32 mouse cellular contexts compared by ENCODE assay signal in the genomic region with DNA sequence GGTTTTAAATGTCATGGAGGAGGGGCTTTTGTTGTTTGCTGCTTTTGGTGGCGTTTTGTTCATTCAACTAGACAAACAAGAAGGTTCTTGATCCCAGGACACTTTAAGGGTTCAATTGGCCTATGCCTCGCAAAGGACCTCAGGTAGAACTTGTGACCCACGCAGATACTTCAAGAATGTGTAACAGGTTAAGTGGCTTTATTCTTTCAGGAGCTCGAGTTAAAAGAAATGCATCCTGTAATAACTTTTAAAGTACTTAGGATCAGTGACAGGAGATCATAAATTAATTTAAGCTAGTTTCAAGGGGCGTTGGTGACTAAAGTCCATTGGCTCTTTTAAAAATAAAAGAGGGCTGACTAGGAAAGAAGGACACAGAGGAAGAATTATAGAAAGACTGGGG. TPM values are rescaled to one million over a fixed set of nuclear protein-coding genes. Genes with fewer than 3 reads are reported as not detected.
"Had no signal": no experiment of that assay in that cellular context is flagged by ENCODE, and none has a peak within 500 bp of the region (broad histone marks: within the 10 kb centered on the region; RNA-seq: fewer than 3 reads in every experiment).

No protein-coding gene starts in this region.

- H3K27me3 ChIP-seq: embryonic facial prominence, embryonic 12.5 days; embryonic facial prominence, embryonic 13.5 days; embryonic facial prominence, embryonic 15.5 days; forebrain, embryonic 12.5 days; forebrain, embryonic 13.5 days; forebrain, embryonic 15.5 days had no signal

- H3K4me1 ChIP-seq: embryonic facial prominence, embryonic 10.5 days; embryonic facial prominence, embryonic 12.5 days; embryonic facial prominence, embryonic 13.5 days; embryonic facial prominence, embryonic 15.5 days; forebrain, embryonic 10.5 days; forebrain, embryonic 12.5 days; forebrain, embryonic 13.5 days; forebrain, embryonic 15.5 days had no signal

- H3K9ac ChIP-seq: embryonic facial prominence, embryonic 12.5 days; embryonic facial prominence, embryonic 13.5 days; embryonic facial prominence, embryonic 15.5 days; forebrain, embryonic 12.5 days; forebrain, embryonic 13.5 days; forebrain, embryonic 15.5 days; forebrain, postnatal 0 days had no signal

- H3K9me3 ChIP-seq: embryonic facial prominence, embryonic 10.5 days; embryonic facial prominence, embryonic 12.5 days; embryonic facial prominence, embryonic 13.5 days; embryonic facial prominence, embryonic 15.5 days; forebrain, embryonic 10.5 days; forebrain, embryonic 12.5 days; forebrain, embryonic 13.5 days; forebrain, embryonic 15.5 days had no signal

- H3K36me3 ChIP-seq: embryonic facial prominence, embryonic 10.5 days; embryonic facial prominence, embryonic 12.5 days; embryonic facial prominence, embryonic 13.5 days; embryonic facial prominence, embryonic 15.5 days; forebrain, embryonic 10.5 days; forebrain, embryonic 12.5 days; forebrain, embryonic 15.5 days had no signal

- H3K27ac ChIP-seq: embryonic facial prominence, embryonic 10.5 days; embryonic facial prominence, embryonic 12.5 days; embryonic facial prominence, embryonic 13.5 days; embryonic facial prominence, embryonic 15.5 days; forebrain, embryonic 10.5 days; forebrain, embryonic 12.5 days; forebrain, embryonic 13.5 days; forebrain, embryonic 15.5 days; gastrocnemius, adult 2 months had no signal

- H3K4me3 ChIP-seq: embryonic facial prominence, embryonic 10.5 days; embryonic facial prominence, embryonic 12.5 days; embryonic facial prominence, embryonic 13.5 days; embryonic facial prominence, embryonic 15.5 days; erythroblast, embryonic 14.5 days; forebrain, embryonic 10.5 days; forebrain, embryonic 12.5 days; forebrain, embryonic 13.5 days; forebrain, embryonic 15.5 days; gastrocnemius, adult 2 months had no signal

- DNase-seq: cerebellum, adult 2 months; cerebellum, adult 8-10 months; cerebellum, adult 9-10 months; cerebellum, adult 9-11 months; cerebellum, postnatal 10 days; cerebellum, postnatal 14 days; cerebellum, postnatal 25 days; cerebellum, postnatal 36 days; embryo, embryonic 11 days; forebrain, postnatal 0 days; gastrocnemius, adult 2 months; gastrocnemius, postnatal 10 days; gastrocnemius, postnatal 14 days; gastrocnemius, postnatal 25 days; gastrocnemius, postnatal 36 days; heart, adult 11 months; heart, adult 18-20 months had no signal

- H3K4me2 ChIP-seq: embryonic facial prominence, embryonic 12.5 days; embryonic facial prominence, embryonic 13.5 days; embryonic facial prominence, embryonic 15.5 days; forebrain, embryonic 12.5 days; forebrain, embryonic 13.5 days; forebrain, embryonic 15.5 days had no signal

- ATAC-seq: forebrain, embryonic 13.5 days; forebrain, embryonic 14.5 days; forebrain, embryonic 15.5 days; forebrain, embryonic 16.5 days; forebrain, postnatal 0 days had no signal

RNA-seq across cellular contexts. Expression of gene Lipi, which starts 3.6 kb away (rescaled TPM):
- polyA plus RNA-seq: cerebellum, adult 2 months; cortical plate, adult 2 months; embryonic facial prominence, embryonic 10.5 days; embryonic facial prominence, embryonic 11.5 days; embryonic facial prominence, embryonic 12.5 days; erythroblast, embryonic 14.5 days; forebrain, embryonic 10.5 days; forebrain, embryonic 11.5 days; forebrain, embryonic 12.5 days; forebrain, embryonic 13.5 days; forebrain, embryonic 14.5 days; forebrain, embryonic 15.5 days; forebrain, embryonic 16.5 days; forebrain, postnatal 0 days; frontal cortex, adult 2 months had no signal

RNA-seq across cellular contexts. Expression of gene Rbm11, which starts 10.4 kb away (rescaled TPM):
- polyA plus RNA-seq: erythroblast, embryonic 14.5 days had no signal
